Mouse (Mus musculus) myocyte (in vitro differentiated cells): ENCODE measurements around the gene Mlph.

ENCODE experiments used
- MAX ChIP-seq: IDR thresholded peaks from one replicate; pipeline ENCODE4 v1.6.1; 2011; ENCODE audit warnings: low read depth, mild to moderate bottlenecking, control low read depth
- MYOD1 ChIP-seq, 3 experiments: IDR thresholded peaks; one replicate each; pipeline ENCODE4 v1.6.1; 2011; ENCODE audit warnings: control low read depth in 2 of 3, low read depth in 2 of 3, mild to moderate bottlenecking in 2 of 3, moderate library complexity in 1 of 3; ENCODE audit not compliant: insufficient read length in 2 of 3, control insufficient read depth in 1 of 3

DNA sequence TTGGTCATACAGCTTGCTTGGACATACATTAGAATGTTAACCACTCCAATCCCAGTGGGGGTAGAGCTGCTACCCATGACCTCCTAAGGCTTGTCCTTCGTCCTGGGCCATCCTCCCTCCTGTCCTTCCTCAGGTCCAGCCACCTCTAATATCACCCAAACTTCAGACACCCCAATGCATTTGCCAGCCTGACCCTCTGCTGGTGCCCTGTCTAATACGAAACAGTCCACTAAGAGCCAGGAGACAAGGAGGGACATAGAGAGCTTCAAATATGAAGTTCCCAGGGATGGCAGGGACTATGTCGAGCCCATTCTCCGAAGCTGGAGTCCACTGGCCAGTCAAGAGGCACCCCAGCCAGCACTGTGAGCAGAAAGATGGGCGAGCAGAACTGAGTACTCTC, 82.8 kb downstream of the Mlph start:
- TF ChIP-seq MYOD1 (IDR thresholded peaks at IDR 0.05; ENCODE audit: control insufficient read depth in 1 of 3, insufficient read length in 2 of 3, low read depth in 2 of 3) = no peak
- no peak for TF ChIP-seq MAX
